Mouse (Mus musculus) megakaryocyte progenitor cell, adult 5-6 weeks (primary cell): ENCODE data around the gene Foxf2. TPM values are rescaled to one million over a fixed set of nuclear protein-coding genes. Genes with fewer than 3 reads are reported as not detected.

Experiments
- ATAC-seq: replicated peaks from 2 replicates; pipeline ENCODE4 v1.8.0; 2016; ENCODE audit warnings: mild to moderate bottlenecking, moderate TSS enrichment, inconsistent platforms; ENCODE audit not compliant: poor library complexity
- total RNA-seq, 2 experiments: library from RNA; stranded (forward) in 1 of 2; stranded (reverse) in 1 of 2; fragments of 157-497, 149-512 nt in 1 of 2; fragments of 200-1000 nt in 1 of 2; gene quantifications; 2 replicates each; pipeline versions ENCODE4 v1.2.3 to v1.2.4; 2015 to 2017

The Foxf2 gene
- total RNA-seq, 2 experiments from 2014 or later = not detected

- ATAC-seq = no peak
Measured at GRCm38 (mm10) chr13:31623906-31624860, 1.4 kb upstream of the Foxf2 start.

- no peak for ATAC-seq
Measured at GRCm38 (mm10) chr13:31624966-31625332, 667 bp upstream of the Foxf2 start.

- peak; percentile 68 for ATAC-seq
Measured at GRCm38 (mm10) chr13:31626183-31626801, 676 bp downstream of the Foxf2 start.

- no peak for ATAC-seq
Measured at GRCm38 (mm10) chr13:31626991-31627625, 1.5 kb downstream of the Foxf2 start.

- no peak for ATAC-seq
Measured at GRCm38 (mm10) chr13:31627864-31628690, 2.5 kb downstream of the Foxf2 start.

GRCm38 (mm10) chr13:31628691-31629180, 3.1 kb downstream of the Foxf2 start:
- ATAC-seq = no peak

GRCm38 (mm10) chr13:31629321-31629851, 3.8 kb downstream of the Foxf2 start:
- peak; percentile 25 for ATAC-seq

- no peak for ATAC-seq
Measured at GRCm38 (mm10) chr13:31630051-31630450, 4.4 kb downstream of the Foxf2 start.

- no peak for ATAC-seq
Measured at GRCm38 (mm10) chr13:31630551-31630950, 4.9 kb downstream of the Foxf2 start.

- ATAC-seq = no peak
Measured at GRCm38 (mm10) chr13:31631291-31631690, 5.7 kb downstream of the Foxf2 start.

GRCm38 (mm10) chr13:31632450-31632849, 6.8 kb downstream of the Foxf2 start:
- peak; percentile 87 for ATAC-seq

GRCm38 (mm10) chr13:31633259-31633658, 7.6 kb downstream of the Foxf2 start:
- ATAC-seq = no peak

GRCm38 (mm10) chr13:31635546-31635945, 9.9 kb downstream of the Foxf2 start:
- no peak for ATAC-seq

- no peak for ATAC-seq
Measured at GRCm38 (mm10) chr13:31641517-31641916, 15.9 kb downstream of the Foxf2 start.

GRCm38 (mm10) chr13:31652131-31652745, 26.6 kb downstream of the Foxf2 start:
- ATAC-seq = no peak

GRCm38 (mm10) chr13:31656249-31656648, 30.6 kb downstream of the Foxf2 start:
- ATAC-seq = no peak

GRCm38 (mm10) chr13:31658212-31658611, 32.6 kb downstream of the Foxf2 start:
- no peak for ATAC-seq

- ATAC-seq = peak; percentile 57; the same call in 1 of the 2 replicates
Measured at GRCm38 (mm10) chr13:31658963-31659362, 33.3 kb downstream of the Foxf2 start.

GRCm38 (mm10) chr13:31661211-31661610, 35.6 kb downstream of the Foxf2 start:
- ATAC-seq = no peak

- ATAC-seq = no peak
Measured at GRCm38 (mm10) chr13:31665376-31665775, 39.8 kb downstream of the Foxf2 start.
